Mouse (Mus musculus) heart, adult 9 months (tissue): ENCODE measurements around the gene 4930404H24Rik.

Experiments used
- DNase-seq, 2 experiments: peaks; one replicate each; pipeline ENCODE4 v3.0.0; 2022; ENCODE audit warnings: low spot score in 2 of 2

4930404H24Rik gene

DNA sequence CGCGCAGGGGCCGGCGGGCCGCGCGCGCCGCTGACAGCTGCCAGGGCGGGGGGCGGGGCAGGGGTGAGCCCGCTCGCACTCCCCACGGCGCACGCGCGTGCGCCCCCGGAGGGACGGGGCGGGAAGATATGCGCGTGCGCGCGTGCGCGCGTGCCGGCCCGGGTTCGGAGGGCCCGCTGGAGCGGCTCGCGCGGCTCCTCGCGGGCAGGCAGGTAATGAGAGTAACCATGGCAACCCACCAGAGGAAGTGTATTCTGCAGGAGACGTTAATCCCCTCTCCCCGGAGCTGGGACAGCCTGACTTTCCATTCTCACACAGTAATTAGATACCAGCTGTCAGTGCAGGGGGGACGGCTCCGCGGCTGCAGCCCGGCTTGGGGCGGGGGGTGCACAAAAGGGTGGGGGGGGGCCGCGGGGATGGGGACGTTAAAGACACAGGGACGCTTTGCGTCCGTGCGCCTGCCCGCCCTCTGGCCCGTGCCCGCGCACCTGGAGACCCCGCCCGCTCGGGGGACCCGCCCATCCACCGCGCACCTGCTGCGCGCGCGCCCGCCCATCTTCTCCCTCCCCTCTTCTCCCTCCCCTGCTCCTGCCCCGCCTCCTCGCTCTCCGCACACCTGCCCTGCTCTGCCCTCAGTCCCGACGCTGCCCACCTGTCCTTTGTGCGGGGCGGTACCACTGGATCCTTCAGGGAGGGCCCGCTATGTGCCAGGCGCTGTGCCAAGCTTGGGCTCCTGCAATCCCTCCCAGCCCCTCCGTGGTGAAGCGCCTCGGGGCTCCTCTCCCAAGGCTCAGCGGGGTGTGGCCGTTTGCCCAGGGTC is at the start of gene 4930404H24Rik:
Gene 4930404H24Rik (plus strand): TSS at position 218 of the 820 bp plus-strand sequence.
- peak; percentile 42 to 53 for DNase-seq

- peak; percentile 28 to 53 for DNase-seq
These were observed 49.0 kb upstream of the 4930404H24Rik start for GRCm38 (mm10) chr2:153443434-153444240.

DNA sequence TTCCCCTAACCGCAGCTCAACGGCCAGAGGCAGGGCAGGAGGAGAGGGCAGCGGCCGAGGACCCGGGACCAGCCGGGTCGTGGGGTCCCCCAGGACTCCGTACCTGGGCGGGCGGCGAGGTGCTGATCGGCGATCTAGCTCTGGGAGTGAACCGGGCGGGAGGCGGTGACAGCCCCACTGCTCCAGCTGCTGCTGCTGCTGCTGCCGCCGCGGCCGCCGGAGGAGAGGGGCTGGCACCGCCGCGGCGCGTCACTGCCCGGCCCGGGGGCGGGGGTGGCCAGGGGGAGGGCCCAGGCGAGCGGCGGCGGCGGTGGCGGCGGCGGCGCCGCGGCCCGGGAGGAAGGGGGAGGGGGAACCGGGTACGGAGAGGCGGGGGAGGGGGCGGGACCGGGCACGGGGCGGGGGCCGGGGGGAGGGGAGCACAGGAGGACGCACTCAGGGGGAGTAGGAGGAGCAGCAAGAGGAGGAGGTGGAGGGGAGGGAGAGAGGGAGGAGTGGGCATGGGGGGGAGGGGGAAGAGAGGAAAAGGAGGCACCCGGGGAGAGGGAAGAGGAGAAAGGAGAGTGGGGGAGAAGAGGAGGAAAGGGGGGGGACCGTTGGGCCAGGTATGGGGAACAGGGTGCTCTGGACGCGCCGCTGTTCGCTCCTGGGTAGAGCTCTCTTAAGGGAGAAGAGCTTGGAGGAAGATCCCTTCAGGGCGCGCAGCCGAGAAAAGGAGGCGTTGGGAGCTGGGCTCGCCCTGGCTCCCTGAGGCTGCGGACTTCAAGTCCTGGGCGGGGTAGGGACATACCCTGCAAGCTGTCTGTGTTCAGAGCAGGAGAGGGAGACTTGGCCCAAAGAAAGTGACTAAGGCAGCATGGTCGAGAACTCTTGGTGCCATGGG is 48.1 kb upstream of the 4930404H24Rik start:
- DNase-seq = peak; percentile 51 to 64

DNA sequence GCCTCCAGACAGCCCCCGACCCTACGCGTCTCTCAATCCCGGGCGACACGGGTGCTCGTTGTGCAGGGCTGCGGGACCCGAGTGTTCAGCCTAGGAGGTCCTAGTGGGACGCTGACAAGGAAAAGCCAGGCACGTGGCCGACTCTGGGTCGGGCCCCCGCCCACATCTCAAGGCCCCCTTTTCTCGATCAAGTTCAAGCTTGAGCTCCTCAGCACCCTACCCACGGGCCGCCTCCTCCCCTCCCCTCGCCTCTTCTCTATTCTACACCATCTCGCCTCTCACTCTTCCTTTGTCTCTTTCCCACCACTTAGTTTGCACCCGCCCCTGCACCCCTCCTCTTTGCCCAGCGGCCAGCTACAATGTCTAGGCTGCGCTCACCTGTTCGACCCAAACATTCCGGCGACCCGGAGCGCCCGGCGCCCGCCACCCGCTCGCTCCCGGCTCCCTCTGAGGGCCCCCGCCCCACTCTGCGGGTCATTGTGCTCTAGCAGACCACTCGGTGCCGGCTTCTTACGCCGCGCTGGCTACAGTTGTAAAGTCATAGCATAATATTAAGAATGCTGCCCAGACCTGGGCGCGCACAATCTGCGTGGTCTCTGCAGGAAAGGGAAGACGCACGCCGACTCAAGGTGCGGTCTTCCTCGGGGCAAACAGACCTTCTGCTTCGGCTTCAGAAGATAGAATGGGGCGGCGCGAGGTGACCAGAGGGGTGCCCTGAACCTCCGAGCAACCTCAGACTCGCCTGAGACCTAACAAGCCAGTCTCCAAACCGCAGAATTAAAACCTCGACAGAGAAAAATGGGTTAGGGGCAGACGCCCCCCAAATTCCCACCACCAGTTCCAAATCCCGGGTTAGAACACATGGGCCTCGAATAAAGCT is 47.2 kb upstream of the 4930404H24Rik start:
- DNase-seq = peak in 1 of 2 experiments; percentile 19

DNA sequence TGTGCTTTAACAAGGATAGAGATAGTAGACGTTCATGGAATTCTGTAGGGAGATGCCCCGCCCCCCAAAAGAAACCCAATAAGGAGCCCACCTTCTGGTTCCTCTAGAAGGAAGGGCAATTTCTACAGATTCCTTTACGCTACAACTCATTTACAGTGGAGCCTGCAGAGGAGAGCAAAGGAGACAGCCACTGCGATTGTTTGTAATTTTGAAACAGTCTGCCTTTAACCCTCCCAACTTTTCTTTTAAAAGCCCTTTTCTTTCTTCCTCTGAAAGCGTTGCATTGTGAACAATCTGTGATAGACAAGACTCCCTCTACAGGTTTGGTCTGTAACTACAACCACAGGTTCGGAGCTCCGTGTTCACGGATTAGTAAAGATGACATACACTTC is 46.6 kb upstream of the 4930404H24Rik start:
- DNase-seq = peak; percentile 39 to 67

- DNase-seq = no peak
These were observed 46.1 kb upstream of the 4930404H24Rik start for GRCm38 (mm10) chr2:153446476-153446875.

DNA sequence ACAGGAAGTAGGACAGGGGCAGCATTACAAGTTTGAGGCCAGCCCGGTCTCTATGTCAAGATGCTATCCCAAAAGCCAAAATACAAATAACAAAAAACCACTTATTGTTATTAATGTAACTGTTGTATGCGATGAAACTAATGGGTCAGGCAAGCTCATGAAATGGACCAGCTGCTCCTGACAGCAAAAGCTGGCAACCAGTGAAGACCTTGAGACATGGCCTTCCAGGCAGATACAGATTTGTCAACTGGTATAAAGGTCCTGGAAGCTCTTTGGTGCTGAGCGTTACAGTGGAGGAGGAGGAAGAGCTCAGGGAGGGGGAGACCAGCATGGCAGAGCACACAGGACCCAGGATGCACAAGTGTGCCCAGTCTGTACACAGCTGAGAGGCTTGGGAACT is 44.9 kb upstream of the 4930404H24Rik start:
- DNase-seq = no peak

GRCm38 (mm10) chr2:153448519-153448918 is 44.1 kb upstream of the 4930404H24Rik start:
- DNase-seq = no peak

- DNase-seq = no peak
These were observed 38.4 kb upstream of the 4930404H24Rik start for GRCm38 (mm10) chr2:153453961-153454759.

- DNase-seq = no peak
These were observed 37.6 kb upstream of the 4930404H24Rik start for GRCm38 (mm10) chr2:153454841-153455506.

GRCm38 (mm10) chr2:153457467-153457866 is 35.1 kb upstream of the 4930404H24Rik start:
- DNase-seq = peak in 1 of 2 experiments; percentile 19

DNA sequence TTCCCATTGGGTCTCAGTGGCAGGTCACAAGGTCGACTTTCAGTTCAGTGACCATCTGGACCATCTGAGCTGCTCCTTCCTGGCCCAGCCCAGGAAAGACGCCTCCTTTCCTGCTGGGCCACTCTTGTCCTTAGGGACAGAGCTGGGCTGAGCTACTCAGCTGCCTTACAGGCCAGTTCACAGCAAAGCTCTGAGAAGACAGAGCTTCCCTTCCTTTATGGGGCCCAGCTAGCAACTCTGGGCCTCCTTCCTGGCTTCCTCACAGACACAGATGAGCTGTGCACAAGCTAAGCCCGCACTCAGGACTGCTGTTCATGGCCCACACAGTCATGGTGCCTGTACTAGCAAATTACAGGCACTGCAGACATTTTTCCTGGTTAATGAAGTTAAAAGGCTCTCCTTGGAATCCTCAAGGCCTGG is 34.6 kb upstream of the 4930404H24Rik start:
- DNase-seq = peak; percentile 59 to 83

GRCm38 (mm10) chr2:153463257-153463656 is 29.3 kb upstream of the 4930404H24Rik start:
- no peak for DNase-seq

DNA sequence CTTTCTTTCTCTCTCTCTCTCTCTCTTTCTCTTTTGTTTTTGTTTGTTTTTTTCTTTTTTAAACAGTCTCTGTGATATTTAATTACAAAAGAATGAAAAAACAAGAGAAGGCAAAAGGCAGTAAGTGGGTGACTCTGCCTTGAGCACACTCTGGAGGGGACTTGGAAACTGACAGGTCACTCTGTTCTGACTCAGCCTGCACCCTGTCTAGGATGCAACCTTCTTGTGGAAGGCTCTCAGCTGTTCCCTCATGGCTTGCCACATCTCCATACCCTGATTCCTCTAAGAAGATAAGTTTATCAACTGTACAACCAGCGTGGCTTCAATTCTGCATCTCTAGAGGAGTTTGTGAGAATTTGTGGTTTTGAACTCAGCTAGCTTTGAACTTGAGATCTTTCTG is 25.2 kb upstream of the 4930404H24Rik start:
- DNase-seq = no peak

- DNase-seq = no peak
These were observed 23.3 kb upstream of the 4930404H24Rik start for GRCm38 (mm10) chr2:153469317-153469716.

DNA sequence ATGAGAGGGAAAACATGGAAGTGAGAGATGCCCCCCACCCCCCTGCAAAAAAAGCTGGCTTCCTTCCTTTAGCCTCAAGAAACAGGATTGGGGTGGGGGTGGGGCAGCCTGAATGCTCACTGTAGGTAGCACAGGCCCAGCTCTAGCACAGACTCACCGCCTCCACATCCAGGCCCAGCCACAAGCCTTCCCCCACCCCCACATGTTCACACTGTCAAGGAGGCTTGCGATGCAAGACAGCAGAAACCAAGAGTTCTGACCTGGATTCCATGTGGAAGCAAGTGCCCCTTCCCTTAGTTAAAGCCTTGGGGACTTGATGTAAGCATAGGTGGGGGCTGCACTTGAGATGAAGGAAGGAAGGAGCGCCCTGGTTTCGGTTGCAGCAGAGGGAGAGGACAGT is 22.8 kb upstream of the 4930404H24Rik start:
- no peak for DNase-seq

DNA sequence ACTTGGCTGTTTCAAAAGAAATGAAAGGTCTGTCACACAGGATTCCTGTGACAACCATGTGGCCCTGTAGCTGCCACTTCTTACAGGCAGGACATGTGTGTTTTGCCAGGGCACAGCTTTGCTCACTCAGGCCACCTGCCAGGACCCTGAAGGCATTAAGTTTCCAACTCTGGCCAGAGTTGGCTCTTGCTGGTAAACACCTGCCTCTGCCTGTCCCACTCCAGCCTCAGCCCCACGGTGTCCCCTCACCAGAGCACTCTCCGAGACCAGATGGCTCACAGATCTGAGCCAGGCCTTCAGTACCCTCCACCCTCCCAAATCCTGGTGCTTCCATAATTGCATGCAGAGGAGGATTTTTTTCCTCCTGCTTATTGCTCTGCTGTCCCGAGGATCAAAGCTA is 21.6 kb upstream of the 4930404H24Rik start:
- DNase-seq = no peak

- DNase-seq = peak in 1 of 2 experiments; percentile 63
These were observed 17.2 kb upstream of the 4930404H24Rik start for GRCm38 (mm10) chr2:153475114-153476112.
